Mouse (Mus musculus) G1E (cell line): ENCODE measurements around the gene Tbxa2r.
A peak's percentile ranks its signal among the peaks of the same experiment; 100 is the strongest.

Experiments
- CTCF ChIP-seq: IDR thresholded peaks from 2 replicates; pipeline ENCODE4 v1.5.1; 2012; ENCODE audit warnings: low read depth, low read length, inconsistent platforms, mixed read lengths
- GATA1 ChIP-seq: IDR thresholded peaks from 2 replicates; pipeline ENCODE4 v1.6.1; 2012; ENCODE audit warnings: borderline replicate concordance, low read length, inconsistent platforms, mixed read lengths
- GATA2 ChIP-seq: IDR thresholded peaks from 2 replicates; pipeline ENCODE4 v1.6.1; 2012; ENCODE audit warnings: low read depth, low read length, inconsistent platforms, borderline replicate concordance
- POLR2AphosphoS5 ChIP-seq: IDR thresholded peaks from 2 replicates; pipeline ENCODE4 v1.6.1; 2012; ENCODE audit warnings: low read depth, low read length, inconsistent platforms; ENCODE audit not compliant: insufficient replicate concordance
- TAL1 ChIP-seq: conservative IDR thresholded peaks from 2 replicates; pipeline ENCODE4 v1.6.1; 2012; ENCODE audit warnings: low read depth, low read length, inconsistent platforms, mixed read lengths

- peak; percentile 94 for TF ChIP-seq CTCF
- TF ChIP-seq TAL1, result no peak
- TF ChIP-seq GATA1, result no peak
- no peak for TF ChIP-seq POLR2AphosphoS5
- no peak for TF ChIP-seq GATA2
Measured at GRCm38 (mm10) chr10:81304597-81305238, 23.8 kb upstream of the Tbxa2r start.
